ENCODE assay signal across 12 mouse cellular contexts in the genomic region with DNA sequence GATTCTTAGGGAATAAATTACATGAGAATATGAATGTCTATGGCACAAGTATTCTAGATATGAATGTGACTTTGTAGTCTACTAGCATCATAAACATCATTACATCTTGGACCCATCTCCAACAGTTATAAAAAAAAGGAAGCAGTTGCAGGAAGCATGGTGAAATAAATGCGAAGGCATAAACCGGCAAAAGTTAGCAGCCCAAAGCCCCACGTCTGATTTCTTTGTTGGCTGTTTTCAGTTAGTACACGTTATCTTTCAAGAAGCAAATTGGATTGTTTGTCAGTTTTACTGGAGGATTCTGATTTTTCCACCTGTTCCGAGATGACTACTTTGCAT.
"Had no signal": no experiment of that assay in that cellular context is flagged by ENCODE, and none has a peak within 500 bp of the region (broad histone marks: within the 10 kb centered on the region; RNA-seq: fewer than 3 reads in every experiment).

No protein-coding gene starts in this region.

- ATAC-seq: midbrain, embryonic 16.5 days had no signal

- DNase-seq: lung, adult 18-20 months; lung, embryonic 14.5 days; lung, postnatal 10 days; lung, postnatal 4 days; midbrain, embryonic 14.5 days; right cerebral cortex, postnatal 14 days; right cerebral cortex, postnatal 4 days; spleen, adult 18-20 months; thymus, adult 18-20 months; thymus, postnatal 14 days; thymus, postnatal 36 days had no signal
